Comparison of ENCODE assay signal across 21 mouse cellular contexts in genomic region chr12:81208559-81208958, GRCm38 (mm10).
"Had no signal": no experiment of that assay in that cellular context is flagged by ENCODE, and none has a peak within 500 bp of the region (broad histone marks: within the 10 kb centered on the region; RNA-seq: fewer than 3 reads in every experiment).

No protein-coding gene starts in this region.

- DNase-seq: heart, postnatal 10 days; heart, postnatal 36 days; heart, postnatal 4 days; kidney, adult 11 months; kidney, adult 18-20 months; kidney, adult 2 months; kidney, adult 8-10 months; kidney, adult 9 months; kidney, postnatal 10 days; kidney, postnatal 14 days; kidney, postnatal 25 days; kidney, postnatal 36 days; kidney, postnatal 4 days; layer of hippocampus, adult 9-11 months; layer of hippocampus, postnatal 36 days had no signal

- ATAC-seq: hindbrain, embryonic 16.5 days; hindbrain, postnatal 0 days; inflammation-experienced regulatory T-cells, adult 6 months; intestine, embryonic 15.5 days; intestine, embryonic 16.5 days; intestine, postnatal 0 days had no signal
